Mouse (Mus musculus) 3134 (cell line): ENCODE data around the gene Vwa7.
"Not testable (repeated sequence)": the region's sequence is repeated elsewhere in the genome, so short reads cannot be mapped to it uniquely, and the experiment has no call there.

Experiments
- DNase-seq: peaks from one replicate; pipeline ENCODE4 v3.0.0-alpha.2; 2011; ENCODE audit warnings: low spot score; ENCODE audit not compliant: insufficient read length; ENCODE audit errors: extremely low read depth

The Vwa7 gene

DNA sequence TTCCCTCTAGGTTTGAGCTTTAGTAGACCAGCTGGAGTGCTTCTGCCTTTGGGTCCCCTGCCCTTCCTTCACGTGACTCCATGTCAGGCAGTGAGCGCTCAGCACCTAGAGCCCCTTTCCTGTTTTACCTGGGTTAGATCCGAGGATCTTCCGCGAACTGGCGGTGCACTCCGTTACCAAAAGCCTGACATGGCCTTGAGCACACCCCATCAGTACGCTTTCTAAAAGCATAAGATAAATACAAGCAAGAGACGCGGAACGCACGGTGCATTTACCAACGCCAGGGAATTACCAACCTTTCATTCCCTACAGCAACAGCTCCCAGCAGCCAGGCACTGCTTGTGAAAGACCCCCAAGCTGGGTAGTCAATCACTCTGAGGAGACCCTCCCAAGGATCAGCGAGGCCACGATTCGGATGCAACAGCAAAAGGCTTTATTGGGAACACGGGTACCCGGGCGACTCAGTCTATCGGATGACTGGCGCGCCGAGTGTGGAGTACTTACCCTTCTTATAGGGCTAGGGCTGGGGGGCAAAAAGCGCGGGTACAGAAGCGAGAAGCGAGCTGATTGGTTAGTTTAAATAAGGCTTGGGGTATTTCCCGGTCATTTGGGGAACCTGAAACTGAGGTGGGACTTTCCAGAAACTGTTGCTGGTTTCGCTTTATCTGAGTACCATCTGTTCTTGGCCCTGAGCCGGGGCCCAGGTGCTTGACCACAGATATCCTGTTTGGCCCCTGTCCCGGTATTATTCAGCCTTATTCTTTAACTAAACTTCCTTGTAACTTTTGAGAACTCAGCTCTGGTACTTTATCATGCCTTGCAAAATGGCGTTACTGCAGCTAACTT is 16.3 kb upstream of the Vwa7 start:
- peak; percentile 70 for DNase-seq

- DNase-seq = peak; percentile 96
Measured at GRCm38 (mm10) chr17:35000717-35001451, 15.5 kb upstream of the Vwa7 start, which contains the start of gene Vars. Gene Vars, plus strand, starts transcription at chr17:35000987.

GRCm38 (mm10) chr17:35001452-35002152 is 14.8 kb upstream of the Vwa7 start:
- no peak for DNase-seq

- peak; percentile 46 for DNase-seq
Measured at GRCm38 (mm10) chr17:35002153-35002865, 14.1 kb upstream of the Vwa7 start.

DNA sequence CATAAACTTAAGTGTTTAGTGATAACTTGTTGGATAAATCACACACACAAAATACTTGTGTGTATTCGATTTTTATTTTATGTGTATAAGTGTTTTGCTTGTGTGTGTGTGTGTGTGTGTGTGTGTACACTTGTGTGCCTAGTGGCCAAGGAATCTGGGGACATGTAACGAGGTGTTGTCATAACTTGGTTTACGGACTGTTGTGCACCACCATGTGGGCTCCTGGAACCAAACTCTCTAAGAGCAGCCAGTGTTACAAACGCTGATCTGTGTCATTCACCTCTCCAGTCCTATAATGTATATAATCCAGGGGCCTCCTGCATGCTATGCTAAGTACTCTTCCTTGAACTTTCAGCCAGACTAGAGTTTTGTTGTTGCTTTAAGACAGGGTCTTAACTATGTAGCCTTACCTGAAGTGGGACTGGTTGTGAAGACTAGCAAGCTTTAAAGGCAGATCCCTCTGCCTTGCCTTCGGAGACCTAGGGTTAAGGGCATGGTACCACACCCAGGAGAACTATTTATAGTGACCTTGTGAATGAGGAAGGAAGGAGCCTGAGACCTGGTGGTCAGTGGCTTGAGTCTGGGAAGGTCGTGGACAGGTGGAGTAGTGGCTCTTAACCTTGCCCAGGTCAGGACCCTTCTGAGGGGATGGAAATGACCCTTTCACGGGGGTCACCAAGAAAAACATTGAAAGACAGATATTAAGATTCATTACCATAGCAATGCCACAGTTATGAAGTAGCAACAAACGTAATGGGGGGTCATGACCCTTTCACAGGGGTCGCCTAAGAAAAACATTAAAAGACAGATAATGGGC is 13.1 kb upstream of the Vwa7 start:
- no peak for DNase-seq

DNA sequence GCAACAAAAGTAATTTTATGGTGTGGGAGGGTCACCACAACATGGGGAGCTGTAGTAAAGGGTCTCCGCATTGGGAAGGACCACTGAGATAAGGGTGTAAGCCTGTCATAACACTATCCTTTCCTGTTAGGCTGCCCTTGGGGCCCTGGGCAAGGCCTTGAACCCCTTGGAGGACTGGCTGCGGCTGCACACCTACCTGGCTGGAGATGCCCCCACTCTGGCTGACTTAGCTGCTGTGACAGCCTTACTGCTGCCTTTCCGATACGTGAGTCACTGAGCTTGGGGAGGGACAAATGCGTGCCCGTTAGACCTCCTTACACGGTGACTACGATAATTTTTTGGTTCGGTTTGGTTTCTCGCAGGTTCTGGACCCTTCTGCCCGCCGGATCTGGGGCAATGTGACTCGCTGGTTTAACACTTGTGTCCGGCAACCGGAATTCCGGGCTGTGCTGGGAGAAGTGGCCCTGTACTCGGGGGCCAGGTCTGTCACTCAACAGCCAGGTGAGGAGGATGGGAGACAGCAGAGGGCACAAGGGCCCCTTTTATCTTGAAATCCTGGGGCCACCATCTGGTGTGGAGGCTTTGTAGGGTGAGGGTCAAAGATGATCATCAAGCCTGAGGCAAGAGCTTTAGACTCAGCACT is 12.2 kb upstream of the Vwa7 start:
- no peak for DNase-seq

DNA sequence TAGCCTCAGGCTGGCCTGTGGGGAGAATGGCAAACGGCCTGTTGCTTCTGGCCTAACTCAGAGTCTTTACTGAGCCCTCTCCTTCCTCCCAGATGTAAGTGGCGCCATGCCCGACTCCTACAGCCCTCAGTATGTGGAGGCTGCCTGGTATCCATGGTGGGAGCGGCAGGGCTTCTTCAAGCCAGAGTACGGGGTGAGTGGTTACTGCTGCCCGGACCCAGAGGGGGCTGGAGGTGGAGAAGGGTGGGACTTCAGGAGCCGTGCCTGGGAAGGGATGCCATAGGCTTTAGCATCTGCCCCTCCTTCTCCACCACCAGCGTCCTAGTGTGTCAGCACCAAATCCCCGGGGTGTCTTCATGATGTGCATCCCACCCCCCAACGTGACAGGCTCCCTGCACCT is 11.2 kb upstream of the Vwa7 start:
- no peak for DNase-seq

DNA sequence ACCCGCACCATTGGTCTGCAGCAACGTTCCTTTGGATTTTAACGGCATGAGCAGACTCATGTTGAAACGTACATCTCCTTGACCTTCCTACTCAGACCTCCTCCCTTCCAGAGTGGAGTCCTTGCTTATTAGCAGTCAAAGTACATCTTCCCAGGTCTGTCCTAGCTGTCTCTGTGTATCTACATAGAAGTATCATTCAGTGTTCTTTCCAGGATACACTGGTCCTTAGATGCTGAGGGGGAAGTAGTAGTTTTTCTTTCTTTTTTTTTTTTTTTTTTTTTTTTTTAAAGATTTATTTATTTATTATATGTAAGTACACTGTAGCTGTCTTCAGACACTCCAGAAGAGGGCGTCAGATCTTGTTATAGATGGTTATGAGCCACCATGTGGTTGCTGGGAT is 10.5 kb upstream of the Vwa7 start:
- DNase-seq = not testable (repeated sequence)

GRCm38 (mm10) chr17:35007387-35007991 is 8.9 kb upstream of the Vwa7 start:
- no peak for DNase-seq

DNA sequence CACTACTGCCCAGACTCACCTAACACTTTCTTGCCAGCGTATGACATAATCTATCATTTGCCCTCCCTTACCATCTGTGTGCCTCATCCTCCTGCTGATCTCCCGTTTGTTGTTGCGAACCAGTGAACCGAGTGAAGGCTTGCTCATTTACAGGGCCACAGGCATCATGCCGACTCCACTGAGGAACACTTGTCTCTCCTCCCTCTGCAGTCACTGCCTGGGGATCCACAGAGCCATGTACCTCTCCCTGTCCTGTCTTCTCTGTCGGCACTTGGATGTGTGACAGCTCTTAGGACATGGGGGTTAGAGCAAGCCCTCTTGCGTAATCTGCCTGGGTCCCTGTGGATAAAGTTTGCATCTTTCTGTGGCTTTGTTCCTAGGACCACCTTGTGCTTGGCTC is 6.8 kb upstream of the Vwa7 start:
- DNase-seq = no peak

- no peak for DNase-seq
Measured at GRCm38 (mm10) chr17:35011440-35011839, 4.9 kb upstream of the Vwa7 start.

DNA sequence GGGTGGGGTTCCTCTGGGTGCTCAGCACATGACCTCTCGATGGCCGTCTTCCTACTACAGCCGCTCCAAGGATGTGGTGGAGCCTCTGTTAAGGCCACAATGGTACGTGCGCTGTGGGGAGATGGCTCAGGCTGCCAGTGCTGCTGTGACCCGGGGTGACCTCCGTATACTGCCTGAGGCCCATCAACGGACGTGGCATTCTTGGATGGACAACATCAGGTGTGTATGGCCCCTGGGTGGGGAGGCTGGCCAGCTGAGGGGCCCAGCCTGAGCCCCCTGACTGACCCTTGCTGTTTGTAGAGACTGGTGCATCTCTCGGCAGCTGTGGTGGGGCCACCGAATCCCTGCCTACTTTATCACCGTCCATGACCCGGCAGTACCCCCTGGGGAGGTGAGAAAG is 3.9 kb upstream of the Vwa7 start:
- DNase-seq = no peak

DNA sequence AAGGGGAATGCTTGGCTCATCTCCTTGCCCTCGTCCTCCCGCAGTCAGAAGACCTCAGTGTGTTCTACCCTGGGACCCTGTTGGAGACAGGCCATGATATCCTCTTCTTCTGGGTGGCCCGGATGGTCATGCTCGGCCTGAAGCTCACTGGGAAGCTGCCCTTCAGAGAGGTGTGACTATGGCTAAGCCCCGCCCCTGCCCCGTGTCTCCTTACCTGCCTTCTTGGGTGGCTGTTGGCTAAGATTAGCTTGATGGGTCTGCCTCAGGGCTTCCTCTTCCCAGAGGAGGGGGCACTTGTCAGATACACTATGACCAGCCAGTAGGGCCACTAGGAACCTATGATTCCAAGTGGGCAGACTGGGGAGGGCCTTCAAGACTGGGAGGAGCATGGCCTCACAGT is 3.2 kb upstream of the Vwa7 start:
- no peak for DNase-seq

GRCm38 (mm10) chr17:35015296-35015695 is 1.1 kb upstream of the Vwa7 start:
- DNase-seq = no peak

GRCm38 (mm10) chr17:35016791-35017705 is 669 bp downstream of the Vwa7 start:
- no peak for DNase-seq

- DNase-seq = no peak
Measured at GRCm38 (mm10) chr17:35017706-35018030, 1.3 kb downstream of the Vwa7 start.

DNA sequence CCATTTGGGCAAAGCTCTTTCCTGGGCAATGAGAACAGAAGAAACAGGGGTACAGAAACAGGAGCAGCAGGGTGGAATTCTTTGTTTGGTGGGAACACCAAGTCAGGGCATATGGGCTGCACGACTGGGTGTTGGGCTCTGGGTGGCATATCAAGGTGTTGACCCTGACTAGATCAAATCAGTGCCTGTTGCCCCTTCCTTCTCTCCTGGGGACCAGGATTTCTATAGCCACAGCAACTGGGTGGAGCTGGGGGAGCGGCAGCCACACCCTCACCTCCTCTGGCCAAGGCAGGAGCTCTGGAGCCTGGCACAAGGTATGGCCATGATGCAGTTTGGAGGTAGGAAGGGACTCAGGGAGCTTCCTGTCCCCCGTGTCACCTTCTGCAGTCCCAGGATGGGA is 1.8 kb downstream of the Vwa7 start:
- DNase-seq = no peak

- no peak for DNase-seq
Measured at GRCm38 (mm10) chr17:35019894-35020293, 3.5 kb downstream of the Vwa7 start.
